Mouse (Mus musculus) limb, embryonic 14.5 days (tissue): Measurements from ENCODE around the gene Slc39a13. TPM values are rescaled to one million over a fixed set of nuclear protein-coding genes. Genes with fewer than 3 reads are reported as not detected.

Source experiments
- ATAC-seq: fragments of 200-750 bp; cut with Nextera tagmentation; 2 replicates; pipeline ENCODE4 v1.8.0; 2017; ENCODE audit warnings: low read depth, moderate number of reproducible peaks, moderate TSS enrichment; ENCODE audit not compliant: low FRiP score
- DNase-seq: peaks from one replicate; pipeline ENCODE4 v3.0.0-alpha.2; 2015; ENCODE audit warnings: low spot score
- H3K27ac ChIP-seq: fragments of 300-500 bp; sonication (generic); replicated peaks from 2 replicates; pipeline ENCODE4 v1.5.1; 2014; ENCODE audit warnings: low read depth, mild to moderate bottlenecking, low read length, moderate library complexity, mixed read lengths
- H3K27me3 ChIP-seq: fragments of 300-500 bp; sonication (generic); 2 replicates; pipeline ENCODE4 v1.6.1; 2014; ENCODE audit warnings: low read length, mixed read lengths; ENCODE audit not compliant: control insufficient read depth, insufficient read depth
- H3K36me3 ChIP-seq: fragments of 300-500 bp; sonication (generic); 2 replicates; pipeline ENCODE4 v1.6.1; 2014; ENCODE audit warnings: mild to moderate bottlenecking, low read length, moderate library complexity, mixed read lengths; ENCODE audit not compliant: control insufficient read depth, insufficient read depth
- H3K4me1 ChIP-seq: fragments of 300-500 bp; sonication (generic); 2 replicates; pipeline ENCODE4 v1.6.1; 2014; ENCODE audit warnings: antibody characterized with exemption, low read length, mixed read lengths; ENCODE audit not compliant: control insufficient read depth, insufficient read depth
- H3K4me2 ChIP-seq: fragments of 300-500 bp; sonication (generic); replicated peaks from 2 replicates; pipeline ENCODE4 v1.6.1; 2014; ENCODE audit warnings: low read depth, mild to moderate bottlenecking, low read length, moderate library complexity; ENCODE audit not compliant: severe bottlenecking
- H3K4me3 ChIP-seq: fragments of 300-500 bp; sonication (generic); replicated peaks from 2 replicates; pipeline ENCODE4 v1.5.1; 2014; ENCODE audit warnings: low read length
- H3K9ac ChIP-seq: fragments of 300-500 bp; sonication (generic); 2 replicates; pipeline ENCODE4 v1.6.1; 2014; ENCODE audit warnings: mild to moderate bottlenecking, low read depth, low read length, moderate library complexity; ENCODE audit not compliant: severe bottlenecking
- H3K9me3 ChIP-seq: fragments of 300-500 bp; sonication (generic); 2 replicates; pipeline ENCODE4 v1.6.1; 2016; ENCODE audit warnings: low read length; ENCODE audit not compliant: control insufficient read depth
- POLR2A ChIP-seq: fragments of 200-500 bp; IDR thresholded peaks from 2 replicates; pipeline ENCODE4 v1.8.0; 2012; ENCODE audit warnings: inconsistent platforms, mild to moderate bottlenecking, moderate library complexity, borderline replicate concordance; ENCODE audit not compliant: insufficient read depth, insufficient read length; ENCODE audit errors: extremely low read depth
- WGBS: fragments of 180-500 bp; shearing (Covaris S2); extraction: QIAGEN DNeasy Blood & Tissue Kit; methylation state at CpG from one replicate; pipeline ENCODE4 v1.1.7; 2014; 5-methylcytosine and 5-hydroxymethylcytosine counted together
- polyA plus RNA-seq, 2 experiments: library from polyadenylated mRNA; depleted of rRNA in 1 of 2; stranded (reverse) in 1 of 2; unstranded in 1 of 2; fragments of >200 nt; fragmentation: Nextera tagmentation in 1 of 2; extraction: Ambion mirVana in 1 of 2; gene quantifications; 2 replicates each; pipeline versions ENCODE4 v1.2.1 to v1.2.3; 2012 to 2014

Slc39a13 gene
- polyA plus RNA-seq (2012; rRNA removed): 143 and 172 TPM in 2 replicates
- polyA plus RNA-seq (2014; fragmentation: Nextera tagmentation; extraction: Ambion mirVana): 63.3 and 74.3 TPM in 2 replicates

GRCm38 (mm10) chr2:91070076-91070800 lies at the start of gene Slc39a13:
TSS of gene Slc39a13 (minus strand) at chr2:91070417.
- under 1% methylated on average over 69 of the region's 69 CpGs for WGBS
- ATAC-seq: peak; percentile 97
- H3K9ac ChIP-seq: peak within 1 kb of the TSS; percentile 74
- peak within 1 kb of the TSS; percentile 67 for H3K4me3 ChIP-seq
- no peaks in the 10 kb centered on the region for H3K27me3 ChIP-seq
- peak within 1 kb of the TSS; percentile 90 for H3K4me2 ChIP-seq
- H3K27ac ChIP-seq: peak within 1 kb of the TSS; percentile 72
- peak; percentile 95 for DNase-seq
- peak; percentile 64; the same call in 1 of the 2 replicates for TF ChIP-seq POLR2A
- H3K36me3 ChIP-seq: peaks cover 21% of the 10 kb centered on the region
- no peaks in the 10 kb centered on the region for H3K9me3 ChIP-seq
- peaks cover 19% of the 10 kb centered on the region for H3K4me1 ChIP-seq

- no peaks in the 10 kb centered on the region for H3K4me1 ChIP-seq
These were observed 49.3 kb upstream of the Slc39a13 start for GRCm38 (mm10) chr2:91119551-91119950.

GRCm38 (mm10) chr2:91119061-91119460 lies 48.8 kb upstream of the Slc39a13 start:
- no peak for TF ChIP-seq POLR2A
- WGBS: 92% methylated on average over 19 of the region's 19 CpGs
- Histone ChIP-seq H3K36me3 (no peaks in the 10 kb centered on the region), H3K27me3 (no peaks in the 10 kb centered on the region), H3K9ac (no peak overlapping the region), H3K4me1 (no peaks in the 10 kb centered on the region), H3K4me2 (no peak overlapping the region), H3K4me3 (no peak overlapping the region), H3K27ac (no peak overlapping the region), H3K9me3 (no peaks in the 10 kb centered on the region)
- DNase-seq (no peak), ATAC-seq (no peak)

More at GRCm38 (mm10) chr2:91119551-91119950, 49.3 kb upstream of the Slc39a13 start:
- TF ChIP-seq POLR2A: no peak
- no peak overlapping the region for H3K4me3 ChIP-seq
- no peak overlapping the region for H3K9ac ChIP-seq
- no peak for ATAC-seq
- H3K4me2 ChIP-seq: no peak overlapping the region
- no peak overlapping the region for H3K27ac ChIP-seq
- H3K9me3 ChIP-seq: no peaks in the 10 kb centered on the region
- no peaks in the 10 kb centered on the region for H3K27me3 ChIP-seq
- DNase-seq: no peak
- 81% methylated on average over 6 of the region's 6 CpGs for WGBS
- no peaks in the 10 kb centered on the region for H3K36me3 ChIP-seq

GRCm38 (mm10) chr2:91118647-91119046 lies 48.4 kb upstream of the Slc39a13 start:
- 62% methylated on average over 1 of the region's 1 CpGs for WGBS
- H3K9ac ChIP-seq: no peak overlapping the region
- no peaks in the 10 kb centered on the region for H3K4me1 ChIP-seq
- H3K9me3 ChIP-seq: no peaks in the 10 kb centered on the region
- no peaks in the 10 kb centered on the region for H3K27me3 ChIP-seq
- no peak for TF ChIP-seq POLR2A
- DNase-seq: no peak
- ATAC-seq: no peak
- no peak overlapping the region for H3K27ac ChIP-seq
- H3K4me2 ChIP-seq: no peak overlapping the region
- no peaks in the 10 kb centered on the region for H3K36me3 ChIP-seq
- no peak overlapping the region for H3K4me3 ChIP-seq

- no peak for DNase-seq
- Histone ChIP-seq H3K4me1 (no peaks in the 10 kb centered on the region), H3K9me3 (no peaks in the 10 kb centered on the region), H3K4me2 (no peak within 1 kb of the TSS), H3K36me3 (no peaks in the 10 kb centered on the region), H3K27ac (no peak within 1 kb of the TSS), H3K27me3 (no peaks in the 10 kb centered on the region), H3K9ac (no peak within 1 kb of the TSS), H3K4me3 (no peak within 1 kb of the TSS)
- 76% methylated on average over 11 of the region's 11 CpGs for WGBS
- ATAC-seq: no peak
- no peak for TF ChIP-seq POLR2A
These were observed 47.5 kb upstream of the Slc39a13 start, which contains the start of gene Mybpc3 for GRCm38 (mm10) chr2:91117585-91118275. TSS of gene Mybpc3 (plus strand) at chr2:91118144.
